Mouse (Mus musculus) gastrocnemius, postnatal 14 days (tissue): ENCODE data around the gene Nlrc4. TPM values are rescaled to one million over a fixed set of nuclear protein-coding genes. Genes with fewer than 3 reads are reported as not detected.

ENCODE experiments used
- total RNA-seq, 2 experiments: library from RNA; stranded (reverse); gene quantifications; 2 replicates each; pipeline ENCODE4 v1.2.3; 2021

Nlrc4 gene
- total RNA-seq, 2 experiments from 2014 or later: 0.09 to 0.14 TPM

Other genes starting within 250 kb of the Nlrc4 start
- 10 to 100 TPM; 52.2 to 60.6 TPM for gene Memo1, start 163.6 kb downstream of the Nlrc4 start, total RNA-seq
- 10 to 100 TPM; 61.1 to 68.6 TPM for gene Dpy30, start 135.2 kb downstream of the Nlrc4 start, total RNA-seq
- 10 to 100 TPM; 37.2 to 42.2 TPM for gene Spast, start 120.2 kb downstream of the Nlrc4 start, total RNA-seq
- gene Slc30a6, start 63.5 kb downstream of the Nlrc4 start, total RNA-seq: 1 to 10 TPM; 6.6 to 7.1 TPM
- gene Yipf4, start 30.4 kb upstream of the Nlrc4 start, total RNA-seq: 10 to 100 TPM; 26.1 to 27.9 TPM
- 10 to 100 TPM; 53.7 to 60.7 TPM for gene Birc6, start 69.2 kb upstream of the Nlrc4 start, total RNA-seq